In genomic region chr2:36172136-36172535, GRCm38 (mm10) we compare ENCODE assay signal across 13 mouse cellular contexts. TPM values are rescaled to one million over a fixed set of nuclear protein-coding genes. Genes with fewer than 3 reads are reported as not detected.
DNase-seq lines count a peak whose midpoint lies in the region; ATAC-seq and TF ChIP-seq lines count a peak whose summit lies in the region.
"Had no signal": no experiment of that assay in that cellular context is flagged by ENCODE, and none has a peak within 500 bp of the region (broad histone marks: within the 10 kb centered on the region; RNA-seq: fewer than 3 reads in every experiment).

No protein-coding gene starts in this region.

- peak; percentile 66 for DNase-seq in forebrain, embryonic 14.5 days (ENCODE audit: low spot score)
- peak; percentile 59 for DNase-seq in midbrain, embryonic 14.5 days
- DNase-seq in lung, adult 2 months, result peak; percentile 17
- peak; percentile 21 for DNase-seq in retina, embryonic 14.5 days (ENCODE audit: low spot score)
- DNase-seq in hindbrain, postnatal 0 days (ENCODE audit: low spot score), result no peak
- DNase-seq: cerebellum, adult 9-11 months; thymus, postnatal 4 days had no signal

- peaks cover 6% of the 10 kb centered on the region; the same call in 1 of the 2 replicates for H3K4me1 ChIP-seq in forebrain, embryonic 14.5 days (ENCODE audit: control insufficient read depth, insufficient read depth, low read length)
- peaks cover 6% of the 10 kb centered on the region for H3K4me1 ChIP-seq in forebrain, embryonic 16.5 days (replicated peaks; ENCODE audit: control insufficient read depth, insufficient read depth, low read length)
- H3K4me1 ChIP-seq in midbrain, embryonic 14.5 days (ENCODE audit: control insufficient read depth, insufficient read depth, low read length), result no peaks in the 10 kb centered on the region
- no peaks in the 10 kb centered on the region for H3K4me1 ChIP-seq in midbrain, embryonic 16.5 days (ENCODE audit: control insufficient read depth, insufficient read depth, low read length)
- H3K4me1 ChIP-seq in lung, adult 2 months (ENCODE audit: control insufficient read depth, insufficient read depth, low read length), result peaks cover 5% of the 10 kb centered on the region
- H3K4me1 ChIP-seq in hindbrain, postnatal 0 days (ENCODE audit: insufficient read depth, low read length), result no peaks in the 10 kb centered on the region; the same call in 1 of the 2 replicates

- H3K9ac ChIP-seq in forebrain, embryonic 14.5 days (ENCODE audit: low read length), result no peak overlapping the region
- no peak overlapping the region for H3K9ac ChIP-seq in forebrain, embryonic 16.5 days (replicated peaks; ENCODE audit: low read depth, low read length)
- no peak overlapping the region for H3K9ac ChIP-seq in midbrain, embryonic 14.5 days (replicated peaks; ENCODE audit: low read length)
- H3K9ac ChIP-seq in midbrain, embryonic 16.5 days (ENCODE audit: low read depth, low read length), result no peak overlapping the region
- no peak overlapping the region for H3K9ac ChIP-seq in hindbrain, postnatal 0 days (replicated peaks; ENCODE audit: low read length)
- H3K9ac ChIP-seq: liver, embryonic 15.5 days had no signal

- H3K9me3 ChIP-seq in forebrain, embryonic 14.5 days (replicated peaks; ENCODE audit: control insufficient read depth, low read length), result no peaks in the 10 kb centered on the region
- H3K9me3 ChIP-seq in forebrain, embryonic 16.5 days (ENCODE audit: control insufficient read depth, low read length), result no peaks in the 10 kb centered on the region
- no peaks in the 10 kb centered on the region for H3K9me3 ChIP-seq in midbrain, embryonic 14.5 days (ENCODE audit: control insufficient read depth, low read length)
- H3K9me3 ChIP-seq in midbrain, embryonic 16.5 days (replicated peaks; ENCODE audit: control insufficient read depth, low read length, poor library complexity, severe bottlenecking), result no peaks in the 10 kb centered on the region
- H3K9me3 ChIP-seq in hindbrain, postnatal 0 days (ENCODE audit: low read length), result no peaks in the 10 kb centered on the region
- H3K9me3 ChIP-seq: G1E; liver, embryonic 15.5 days had no signal

- H3K27me3 ChIP-seq in forebrain, embryonic 14.5 days (replicated peaks; ENCODE audit: control insufficient read depth, insufficient read depth, low read length), result no peaks in the 10 kb centered on the region
- H3K27me3 ChIP-seq in forebrain, embryonic 16.5 days (replicated peaks; ENCODE audit: control insufficient read depth, insufficient read depth, low read length), result no peaks in the 10 kb centered on the region
- no peaks in the 10 kb centered on the region for H3K27me3 ChIP-seq in midbrain, embryonic 14.5 days (ENCODE audit: control insufficient read depth, insufficient read depth, low read length)
- H3K27me3 ChIP-seq in midbrain, embryonic 16.5 days (ENCODE audit: control insufficient read depth, insufficient read depth, low read depth, low read length), result no peaks in the 10 kb centered on the region
- H3K27me3 ChIP-seq in hindbrain, postnatal 0 days (ENCODE audit: insufficient read depth, low read length), result no peaks in the 10 kb centered on the region
- H3K27me3 ChIP-seq: liver, embryonic 15.5 days had no signal

- H3K27ac ChIP-seq in forebrain, embryonic 14.5 days (ENCODE audit: low read depth, low read length), result no peak overlapping the region
- no peak overlapping the region for H3K27ac ChIP-seq in forebrain, embryonic 16.5 days (ENCODE audit: low read length)
- H3K27ac ChIP-seq in midbrain, embryonic 14.5 days (replicated peaks; ENCODE audit: low read depth, low read length), result no peak overlapping the region
- H3K27ac ChIP-seq in midbrain, embryonic 16.5 days (ENCODE audit: low read length), result no peak overlapping the region
- H3K27ac ChIP-seq in hindbrain, postnatal 0 days, result no peak overlapping the region
- H3K27ac ChIP-seq: liver, embryonic 15.5 days had no signal

- no peak for TF ChIP-seq POLR2A in lung, adult 2 months (IDR thresholded peaks at IDR 0.05; ENCODE audit: borderline replicate concordance, extremely low read depth, low read depth, low read length)

- no peak for TF ChIP-seq CTCF in lung, adult 2 months (IDR thresholded peaks at IDR 0.05; ENCODE audit: insufficient read depth, low read length)
- TF ChIP-seq CTCF in hindbrain, postnatal 0 days (IDR thresholded peaks at IDR 0.05; ENCODE audit: low read depth), result no peak

- no peak overlapping the region for H3K4me2 ChIP-seq in forebrain, embryonic 14.5 days (ENCODE audit: low read length)
- no peak overlapping the region for H3K4me2 ChIP-seq in forebrain, embryonic 16.5 days (ENCODE audit: low read length)
- no peak overlapping the region for H3K4me2 ChIP-seq in midbrain, embryonic 14.5 days (ENCODE audit: low read length)
- no peak overlapping the region for H3K4me2 ChIP-seq in midbrain, embryonic 16.5 days (ENCODE audit: low read length)
- H3K4me2 ChIP-seq in hindbrain, postnatal 0 days (ENCODE audit: low read depth, low read length), result no peak overlapping the region
- H3K4me2 ChIP-seq: liver, embryonic 15.5 days had no signal

- ATAC-seq in forebrain, embryonic 14.5 days, result peak; percentile 76
- ATAC-seq in forebrain, embryonic 16.5 days, result no peak
- peak; percentile 62; the same call in 1 of the 2 replicates for ATAC-seq in midbrain, embryonic 14.5 days (ENCODE audit: low FRiP score, low TSS enrichment)
- ATAC-seq in midbrain, embryonic 16.5 days, result no peak
- ATAC-seq in hindbrain, postnatal 0 days, result no peak
- no peak for ATAC-seq in cerebellum, adult (ENCODE audit: insufficient number of reproducible peaks, low FRiP score, low TSS enrichment)
- ATAC-seq: intestine, embryonic 16.5 days had no signal

- H3K36me3 ChIP-seq in forebrain, embryonic 14.5 days (ENCODE audit: control insufficient read depth, insufficient read depth, low read length), result peaks cover 1% of the 10 kb centered on the region; the same call in 1 of the 2 replicates
- H3K36me3 ChIP-seq in forebrain, embryonic 16.5 days (ENCODE audit: control insufficient read depth, insufficient read depth), result no peaks in the 10 kb centered on the region
- H3K36me3 ChIP-seq in midbrain, embryonic 14.5 days (ENCODE audit: control insufficient read depth, insufficient read depth, low read length), result no peaks in the 10 kb centered on the region
- no peaks in the 10 kb centered on the region for H3K36me3 ChIP-seq in midbrain, embryonic 16.5 days (ENCODE audit: control insufficient read depth, insufficient read depth, low read length)
- no peaks in the 10 kb centered on the region for H3K36me3 ChIP-seq in hindbrain, postnatal 0 days (ENCODE audit: insufficient read depth, low read length)

- WGBS in forebrain, embryonic 14.5 days, result 39% methylated on average over 4 of the region's 4 CpGs
- 32% methylated on average over 4 of the region's 4 CpGs for WGBS in forebrain, embryonic 16.5 days
- 51% methylated on average over 4 of the region's 4 CpGs for WGBS in midbrain, embryonic 14.5 days
- WGBS in midbrain, embryonic 16.5 days, result 51% methylated on average over 4 of the region's 4 CpGs
- WGBS in lung, adult 2 months, result 56% methylated on average over 4 of the region's 4 CpGs
- whole genome bisulfite sequencing in hindbrain, postnatal 0 days, result 52% methylated on average over 4 of the region's 4 CpGs

- H3K4me3 ChIP-seq in forebrain, embryonic 14.5 days (ENCODE audit: low read depth, low read length), result no peak overlapping the region
- no peak overlapping the region for H3K4me3 ChIP-seq in forebrain, embryonic 16.5 days (replicated peaks; ENCODE audit: low read length)
- no peak overlapping the region for H3K4me3 ChIP-seq in midbrain, embryonic 14.5 days (replicated peaks; ENCODE audit: low read depth, low read length)
- no peak overlapping the region for H3K4me3 ChIP-seq in midbrain, embryonic 16.5 days (ENCODE audit: low read depth, low read length)
- H3K4me3 ChIP-seq in lung, adult 2 months (replicated peaks; ENCODE audit: extremely low read depth, low read depth, low read length), result no peak overlapping the region
- no peak overlapping the region for H3K4me3 ChIP-seq in hindbrain, postnatal 0 days (ENCODE audit: low read length)
- H3K4me3 ChIP-seq: liver, embryonic 15.5 days had no signal

RNA-seq across cellular contexts. Expression of gene Rbm18, which starts 35.6 kb away (rescaled TPM):
- polyA plus RNA-seq in forebrain, embryonic 14.5 days (2014; fragmentation: Nextera tagmentation; extraction: Ambion mirVana), result 166 and 187 TPM in 2 replicates
- 158 and 165 TPM in 2 replicates for polyA plus RNA-seq in forebrain, embryonic 16.5 days (2015; fragmentation: Nextera tagmentation; extraction: Ambion mirVana)
- 151 and 172 TPM in 2 replicates for polyA plus RNA-seq in midbrain, embryonic 14.5 days (2014; fragmentation: Nextera tagmentation; extraction: Ambion mirVana)
- 131 and 142 TPM in 2 replicates for polyA plus RNA-seq in midbrain, embryonic 16.5 days (2015; fragmentation: Nextera tagmentation; extraction: Ambion mirVana)
- polyA plus RNA-seq in lung, adult 2 months (2012; rRNA removed), result 10.6 and 14.5 TPM in 2 replicates
- total RNA-seq in hindbrain, postnatal 0 days (2014; rRNA removed), result 47.3 and 48.6 TPM in 2 replicates
- 98.1 and 100 TPM in 2 replicates for polyA plus RNA-seq in hindbrain, postnatal 0 days (2015; fragmentation: Nextera tagmentation; extraction: Ambion mirVana)

RNA-seq across cellular contexts. Expression of gene Mrrf, which starts 35.9 kb away (rescaled TPM):
- polyA plus RNA-seq in forebrain, embryonic 14.5 days (2014; fragmentation: Nextera tagmentation; extraction: Ambion mirVana), result 37.2 and 39.9 TPM in 2 replicates
- 26.4 and 30.9 TPM in 2 replicates for polyA plus RNA-seq in forebrain, embryonic 16.5 days (2015; fragmentation: Nextera tagmentation; extraction: Ambion mirVana)
- 30.6 and 33.6 TPM in 2 replicates for polyA plus RNA-seq in midbrain, embryonic 14.5 days (2014; fragmentation: Nextera tagmentation; extraction: Ambion mirVana)
- 24.7 and 27.3 TPM in 2 replicates for polyA plus RNA-seq in midbrain, embryonic 16.5 days (2015; fragmentation: Nextera tagmentation; extraction: Ambion mirVana)
- polyA plus RNA-seq in lung, adult 2 months (2012; rRNA removed), result 18.2 and 24.5 TPM in 2 replicates
- total RNA-seq in hindbrain, postnatal 0 days (2014; rRNA removed), result 12.9 and 32.2 TPM in 2 replicates
- polyA plus RNA-seq in hindbrain, postnatal 0 days (2015; fragmentation: Nextera tagmentation; extraction: Ambion mirVana), result 16.6 and 17.0 TPM in 2 replicates

RNA-seq across cellular contexts. Expression of gene Ptgs1, which starts 58.1 kb away (rescaled TPM):
- 3.7 and 3.8 TPM in 2 replicates for polyA plus RNA-seq in forebrain, embryonic 14.5 days (2014; fragmentation: Nextera tagmentation; extraction: Ambion mirVana)
- 3.5 and 5.0 TPM in 2 replicates for polyA plus RNA-seq in forebrain, embryonic 16.5 days (2015; fragmentation: Nextera tagmentation; extraction: Ambion mirVana)
- 2.2 and 4.3 TPM in 2 replicates for polyA plus RNA-seq in midbrain, embryonic 14.5 days (2014; fragmentation: Nextera tagmentation; extraction: Ambion mirVana)
- polyA plus RNA-seq in midbrain, embryonic 16.5 days (2015; fragmentation: Nextera tagmentation; extraction: Ambion mirVana), result 4.0 and 5.5 TPM in 2 replicates
- polyA plus RNA-seq in lung, adult 2 months (2012; rRNA removed), result 58.4 and 66.1 TPM in 2 replicates
- 6.8 and 8.0 TPM in 2 replicates for total RNA-seq in hindbrain, postnatal 0 days (2014; rRNA removed)
- polyA plus RNA-seq in hindbrain, postnatal 0 days (2015; fragmentation: Nextera tagmentation; extraction: Ambion mirVana), result 7.5 and 7.9 TPM in 2 replicates

Comparison
In these comparisons a context has a peak if more than half of its experiments do, and no peak if none do; other contexts are left out.
1. ATAC-seq: peak in forebrain, embryonic 14.5 days (single experiment) and midbrain, embryonic 14.5 days (single experiment); none in forebrain, embryonic 16.5 days (single experiment), midbrain, embryonic 16.5 days (single experiment), hindbrain, postnatal 0 days (single experiment) and cerebellum, adult (single experiment).